Mouse (Mus musculus) intestine, postnatal 0 days (tissue): Measurements from ENCODE around the gene Krt33b. TPM values are rescaled to one million over a fixed set of nuclear protein-coding genes. Genes with fewer than 3 reads are reported as not detected.

Experiments
- ATAC-seq: fragments of 200-750 bp; cut with Nextera tagmentation; 2 replicates; pipeline ENCODE4 v1.8.0; 2017; ENCODE audit warnings: mild to moderate bottlenecking, moderate TSS enrichment, moderate library complexity
- H3K27ac ChIP-seq: fragments of 300-500 bp; sonication (generic); 2 replicates; pipeline ENCODE4 v1.5.1; 2014; ENCODE audit warnings: mild to moderate bottlenecking, low read depth, low read length, moderate library complexity
- H3K27me3 ChIP-seq: fragments of 300-500 bp; sonication (generic); replicated peaks from 2 replicates; pipeline ENCODE4 v1.6.1; 2014; ENCODE audit warnings: low read length, mixed read lengths; ENCODE audit not compliant: control insufficient read depth, insufficient read depth
- H3K36me3 ChIP-seq: fragments of 300-500 bp; sonication (generic); 2 replicates; pipeline ENCODE4 v1.6.1; 2014; ENCODE audit warnings: mild to moderate bottlenecking, moderate library complexity; ENCODE audit not compliant: control insufficient read depth, insufficient read depth
- H3K4me1 ChIP-seq: fragments of 300-500 bp; sonication (generic); replicated peaks from 2 replicates; pipeline ENCODE4 v1.6.1; 2014; ENCODE audit warnings: antibody characterized with exemption, low read length, mixed read lengths; ENCODE audit not compliant: control insufficient read depth, insufficient read depth
- H3K4me2 ChIP-seq: fragments of 300-500 bp; sonication (generic); replicated peaks from 2 replicates; pipeline ENCODE4 v1.6.1; 2014; ENCODE audit warnings: low read depth, mild to moderate bottlenecking, moderate library complexity
- H3K4me3 ChIP-seq: fragments of 300-500 bp; sonication (generic); 2 replicates; pipeline ENCODE4 v1.5.1; 2014; ENCODE audit warnings: low read depth, low read length
- H3K9ac ChIP-seq: fragments of 300-500 bp; sonication (generic); 2 replicates; pipeline ENCODE4 v1.6.1; 2014; ENCODE audit warnings: mild to moderate bottlenecking, low read depth, low read length
- H3K9me3 ChIP-seq: fragments of 300-500 bp; sonication (generic); 2 replicates; pipeline ENCODE4 v1.6.1; 2016; ENCODE audit warnings: mixed run types; ENCODE audit not compliant: control insufficient read depth
- CTCF ChIP-seq: sonication (generic); IDR thresholded peaks from 2 replicates; pipeline ENCODE4 v1.5.1; 2016; ENCODE audit warnings: low read depth, mild to moderate bottlenecking, control low read depth, antibody characterized with exemption, moderate library complexity
- WGBS: fragments of 180-500 bp; shearing (Covaris S2); extraction: QIAGEN DNeasy Blood & Tissue Kit; methylation state at CpG from one replicate; pipeline ENCODE4 v1.1.7; 2014; 5-methylcytosine and 5-hydroxymethylcytosine counted together
- polyA plus RNA-seq: library from polyadenylated mRNA; unstranded; fragments of >200 nt; fragmentation: Nextera tagmentation; extraction: Ambion mirVana; gene quantifications from 2 replicates; pipeline ENCODE4 v1.2.1, GENCODE M21; 2015

The Krt33b gene
- not detected in 2 replicates for polyA plus RNA-seq

DNA sequence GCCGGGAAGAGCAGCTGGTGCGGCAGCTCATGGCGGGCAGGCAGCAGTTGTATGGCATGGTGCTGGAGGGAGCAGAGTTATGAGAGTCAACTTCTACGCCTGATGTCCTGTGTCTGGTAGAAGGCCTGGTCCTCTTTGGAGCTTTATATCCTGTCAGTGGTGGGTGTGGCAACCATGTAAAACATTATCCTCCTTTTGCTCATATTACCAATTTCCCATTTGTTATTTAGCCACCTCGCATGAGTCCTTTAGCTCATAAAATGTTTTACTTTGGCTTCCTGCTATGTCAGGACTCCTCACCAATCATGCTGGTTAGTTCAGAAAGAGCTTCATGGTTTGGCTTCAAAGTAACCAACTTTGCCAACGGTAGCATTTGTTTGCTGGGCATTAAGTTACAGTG is at the start of gene Krt33b:
Krt33b (minus strand) TSS at position 101 of the 400 bp plus-strand sequence.
- H3K36me3 ChIP-seq = no peaks in the 10 kb centered on the region
- WGBS = 81% methylated on average over 6 of the region's 6 CpGs
- no peak within 1 kb of the TSS for H3K4me3 ChIP-seq
- H3K4me2 ChIP-seq = no peak within 1 kb of the TSS
- H3K27ac ChIP-seq = no peak within 1 kb of the TSS
- TF ChIP-seq CTCF = no peak
- H3K4me1 ChIP-seq = no peaks in the 10 kb centered on the region
- no peak within 1 kb of the TSS for H3K9ac ChIP-seq
- no peak for ATAC-seq
- H3K27me3 ChIP-seq = no peaks in the 10 kb centered on the region
- no peaks in the 10 kb centered on the region for H3K9me3 ChIP-seq

DNA sequence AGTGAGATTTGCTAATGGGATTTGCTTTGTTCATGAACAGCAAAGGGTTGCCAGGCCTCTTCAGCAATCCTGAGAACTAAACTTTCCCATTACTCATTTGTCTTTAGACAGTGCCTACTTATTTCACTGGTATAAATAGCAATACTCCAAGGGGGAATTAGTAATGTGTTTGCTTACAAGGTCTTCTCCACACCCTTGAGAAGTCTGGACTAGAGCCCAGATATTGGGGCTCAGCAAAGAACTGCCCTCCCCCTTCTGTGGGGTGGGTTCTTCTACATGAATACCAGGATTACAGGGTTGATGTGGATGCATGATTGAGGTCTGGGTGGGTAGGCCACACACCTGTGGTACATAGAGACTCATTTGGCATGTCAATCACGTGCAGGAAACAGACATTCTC is 44.2 kb upstream of the Krt33b start:
- Histone ChIP-seq H3K36me3 (no peaks in the 10 kb centered on the region), H3K27ac (no peak overlapping the region), H3K4me1 (0 out of 2 replicates have a peak, but pooled peaks cover 3% of the 10 kb centered on the region), H3K4me3 (no peak overlapping the region), H3K9ac (no peak overlapping the region), H3K27me3 (no peaks in the 10 kb centered on the region), H3K4me2 (no peak overlapping the region), H3K9me3 (no peaks in the 10 kb centered on the region)
- TF ChIP-seq CTCF = no peak
- ATAC-seq = no peak
- WGBS = 72% methylated on average over 1 of the region's 1 CpGs

DNA sequence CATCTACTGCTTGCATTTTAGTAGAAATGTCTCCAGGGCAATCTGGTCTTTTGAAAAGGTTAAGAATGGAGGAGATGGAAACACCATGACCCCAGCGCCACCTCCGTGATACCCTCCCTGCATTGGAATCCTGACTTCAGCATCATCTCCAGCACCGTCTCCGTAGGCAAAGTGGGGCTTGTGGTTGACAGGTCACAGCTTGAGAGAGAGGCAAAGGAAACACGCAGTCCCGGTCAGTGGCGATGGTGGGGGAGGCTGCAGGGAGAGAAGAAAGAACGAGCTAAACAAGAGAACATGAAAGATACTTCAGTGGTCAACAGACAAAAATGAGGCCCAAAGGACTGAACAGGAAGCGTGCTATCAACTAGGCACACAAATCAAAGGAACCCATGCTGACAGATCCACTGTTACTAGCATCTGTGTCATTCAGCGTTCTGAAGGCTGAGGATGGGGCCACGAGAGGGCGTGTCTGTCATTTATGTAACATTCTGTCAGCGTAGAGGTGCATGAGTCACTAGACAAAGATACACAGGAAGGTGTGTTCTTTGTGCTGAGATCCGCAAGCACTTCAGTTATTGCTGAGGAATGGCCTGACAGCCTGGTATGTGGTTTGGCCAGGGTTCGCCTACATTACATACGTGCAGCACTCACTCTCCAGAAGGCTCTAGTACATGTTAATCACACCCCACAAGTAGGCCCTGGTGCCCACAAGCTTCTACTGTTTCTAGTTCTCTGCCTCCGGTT is 37.8 kb upstream of the Krt33b start:
- ATAC-seq = peak; percentile 69
- TF ChIP-seq CTCF = peak; percentile 77
- WGBS = 56% methylated on average over 17 of the region's 17 CpGs

DNA sequence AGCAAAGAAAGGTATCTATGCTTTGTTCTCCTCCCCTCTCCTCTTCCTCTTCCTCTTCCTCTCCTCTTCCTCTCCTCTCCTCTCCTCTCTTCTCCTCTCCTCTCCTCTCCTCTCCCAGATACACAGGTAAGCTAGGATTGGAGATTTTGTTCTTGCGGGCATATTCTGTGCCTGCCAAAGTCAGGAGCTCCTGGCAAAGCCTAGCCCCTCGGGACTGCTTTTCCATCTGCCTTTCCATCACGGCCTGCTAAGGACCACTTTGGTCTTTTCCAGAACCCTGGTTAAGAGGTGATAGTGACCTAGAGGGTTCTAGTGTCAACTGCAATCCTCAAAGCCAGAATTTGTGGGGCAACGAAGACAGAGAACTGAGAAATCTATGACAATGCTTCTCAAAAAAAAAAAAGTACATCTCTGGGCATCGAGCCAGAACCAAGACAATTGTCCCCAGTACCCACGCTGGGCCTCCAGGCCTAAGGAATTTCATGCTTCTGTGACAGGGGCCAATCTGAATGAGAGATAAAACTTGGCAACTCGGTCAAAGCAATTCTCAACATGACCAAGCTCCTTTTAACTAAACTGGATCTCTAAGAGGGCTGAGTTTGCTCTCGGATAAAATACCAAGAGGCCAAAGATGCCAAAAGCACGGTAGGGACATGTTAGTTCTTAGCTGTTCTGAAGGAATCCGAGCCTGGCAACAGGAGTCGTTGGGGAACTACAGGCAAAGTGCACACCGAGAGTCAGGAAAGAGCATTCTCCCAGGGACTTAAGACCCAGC is 36.8 kb upstream of the Krt33b start:
- H3K27me3 ChIP-seq = no peaks in the 10 kb centered on the region
- no peak overlapping the region for H3K9ac ChIP-seq
- H3K27ac ChIP-seq = no peak overlapping the region
- no peak overlapping the region for H3K4me2 ChIP-seq
- H3K4me1 ChIP-seq = no peaks in the 10 kb centered on the region; the same call in 1 of the 2 replicates
- no peaks in the 10 kb centered on the region for H3K36me3 ChIP-seq
- 61% methylated on average over 12 of the region's 12 CpGs for WGBS
- TF ChIP-seq CTCF = no peak
- no peak for ATAC-seq
- no peaks in the 10 kb centered on the region for H3K9me3 ChIP-seq
- H3K4me3 ChIP-seq = no peak overlapping the region

More for the DNA sequence above, 37.8 kb upstream of the Krt33b start:
- H3K4me1 ChIP-seq = no peaks in the 10 kb centered on the region; the same call in 1 of the 2 replicates
- H3K9ac ChIP-seq = no peak overlapping the region
- H3K36me3 ChIP-seq = no peaks in the 10 kb centered on the region
- no peak overlapping the region for H3K27ac ChIP-seq
- no peaks in the 10 kb centered on the region for H3K27me3 ChIP-seq
- H3K4me3 ChIP-seq = no peak overlapping the region
- H3K9me3 ChIP-seq = no peaks in the 10 kb centered on the region
- H3K4me2 ChIP-seq = no peak overlapping the region

DNA sequence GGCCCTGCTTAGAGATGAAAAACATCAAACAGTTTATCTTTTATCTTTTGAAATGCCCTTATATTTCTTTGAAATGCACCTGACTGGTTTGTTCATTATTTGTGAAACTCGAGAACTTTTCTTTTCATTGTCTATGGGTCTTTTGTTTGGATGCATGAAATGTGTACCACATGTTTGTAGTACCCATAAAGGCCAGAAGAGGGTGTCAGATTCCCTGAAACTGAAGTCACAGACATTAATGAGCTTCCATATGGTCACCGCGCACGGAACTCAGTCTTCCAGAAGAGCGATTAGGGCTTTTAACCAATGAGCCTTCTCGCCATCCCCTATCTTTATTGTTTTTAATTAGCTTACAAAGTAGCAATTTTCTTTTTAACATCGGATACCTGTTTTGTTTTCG is 29.2 kb upstream of the Krt33b start:
- no peaks in the 10 kb centered on the region for H3K9me3 ChIP-seq
- H3K27ac ChIP-seq = no peak overlapping the region
- 78% methylated on average over 8 of the region's 8 CpGs for WGBS

More for the DNA sequence above, 29.2 kb upstream of the Krt33b start:
- TF ChIP-seq CTCF = peak; percentile 49
- H3K4me1 ChIP-seq = no peaks in the 10 kb centered on the region
- H3K9ac ChIP-seq = no peak overlapping the region
- H3K36me3 ChIP-seq = no peaks in the 10 kb centered on the region
- H3K27me3 ChIP-seq = no peaks in the 10 kb centered on the region
- ATAC-seq = no peak
- H3K4me2 ChIP-seq = no peak overlapping the region
- no peak overlapping the region for H3K4me3 ChIP-seq
